ENCODE assay signal across 8 mouse cellular contexts in genomic region chr6:129180403-129181169, GRCm38 (mm10). TPM values are rescaled to one million over a fixed set of nuclear protein-coding genes. Genes with fewer than 3 reads are reported as not detected.
DNase-seq lines count a peak whose midpoint lies in the region; ATAC-seq and TF ChIP-seq lines count a peak whose summit lies in the region.

Gene Clec2d, plus strand, starts transcription at chr6:129180615.

- peaks cover 35% of the 10 kb centered on the region for H3K36me3 ChIP-seq in liver, adult 2 months (ENCODE audit: control insufficient read depth, insufficient read depth, low read length)

- peak; percentile 81 for TF ChIP-seq POLR2A in liver, adult 2 months (IDR thresholded peaks at IDR 0.05; ENCODE audit: extremely low read depth, insufficient read depth, low read length)

- ATAC-seq in erythroblast, adult 5-6 weeks (replicated peaks; ENCODE audit: low FRiP score, poor library complexity, severe bottlenecking) = peak; percentile 94
- peak; percentile 98 for ATAC-seq in monocyte, adult 5-6 weeks (replicated peaks; ENCODE audit: insufficient number of reproducible peaks, low FRiP score, low TSS enrichment, poor library complexity, severe bottlenecking)

- WGBS in liver, adult 2 months = 0% methylated on average over 15 of the region's 15 CpGs

- H3K79me2 ChIP-seq in liver, adult 2 months (ENCODE audit: control insufficient read depth, insufficient read depth, low read length) = peaks cover 12% of the 10 kb centered on the region

- H3K27ac ChIP-seq in liver, adult 2 months (replicated peaks; ENCODE audit: insufficient read depth, low read depth, low read length) = peak within 1 kb of the TSS; percentile 97

- peak; percentile 43 for TF ChIP-seq CTCF in liver, adult 2 months (IDR thresholded peaks at IDR 0.05; ENCODE audit: low read depth, low read length)

- H3K27me3 ChIP-seq in liver, adult 2 months (ENCODE audit: control insufficient read depth, insufficient read depth, low read length) = no peaks in the 10 kb centered on the region

- peaks cover 14% of the 10 kb centered on the region for H3K4me1 ChIP-seq in liver, adult 2 months (ENCODE audit: control insufficient read depth, insufficient read depth, low read length)

- H3K9ac ChIP-seq in liver, adult 2 months (ENCODE audit: low read depth, low read length) = peak within 1 kb of the TSS; percentile 97

- DNase-seq in CD4-positive helper T cell, adult 2 months (ENCODE audit: low read depth, low spot score) = peak; percentile 97
- peak; percentile 85 for DNase-seq in brain, adult 2 months (ENCODE audit: low read depth, low spot score)
- peak; percentile 93 to 94 for DNase-seq in heart, adult 9 months (ENCODE audit: low spot score in 2 of 2)
- peak; percentile 95 for DNase-seq in kidney, adult 9 months
- peak; percentile 99 for DNase-seq in liver, adult 2 months (ENCODE audit: extremely low read depth, low read depth, low spot score)
- DNase-seq in spleen, postnatal 36 days (ENCODE audit: low spot score in 2 of 2) = peak; percentile 85 to 89

- H3K4me3 ChIP-seq in liver, adult 2 months (ENCODE audit: insufficient read depth, low read depth, low read length) = peak within 1 kb of the TSS; percentile 93

RNA-seq across cellular contexts. Expression of gene Clec2d, which starts in this region (rescaled TPM):
- total RNA-seq in erythroblast, adult 5-6 weeks (2015; ENCODE audit: low replicate concordance) = 4.2 and 9.0 TPM in 2 replicates
- total RNA-seq in erythroblast, adult 5-6 weeks (2017; ENCODE audit: low replicate concordance) = 37.6 and 44.3 TPM in 2 replicates
- total RNA-seq in liver, adult 2 months (2014; rRNA removed) = 521 and 532 TPM in 2 replicates
- 124 and 141 TPM in 2 replicates for polyA plus RNA-seq in liver, adult 2 months (2012; rRNA removed)
- total RNA-seq in monocyte, adult 5-6 weeks (2017) = 222 to 328 TPM (median 282 TPM) in 3 replicates

Comparison
In these comparisons a context has a peak if more than half of its experiments do, and no peak if none do; other contexts are left out.
1. Peak in every context shown above with its lines: DNase-seq, ATAC-seq, H3K4me3 ChIP-seq and H3K27ac ChIP-seq.